In genomic region chr8:70374318-70374927, GRCm38 (mm10) we compare ENCODE assay signal across 7 mouse cellular contexts. TPM values are rescaled to one million over a fixed set of nuclear protein-coding genes. Genes with fewer than 3 reads are reported as not detected.
A peak's percentile ranks its signal among the peaks of the same experiment; 100 is the strongest.
DNase-seq lines count a peak whose midpoint lies in the region; ATAC-seq and TF ChIP-seq lines count a peak whose summit lies in the region.

No protein-coding gene starts in this region.

- H3K36me3 ChIP-seq in hindbrain, postnatal 0 days (ENCODE audit: insufficient read depth, low read length), result no peaks in the 10 kb centered on the region
- no peaks in the 10 kb centered on the region for H3K36me3 ChIP-seq in liver, embryonic 14.5 days (replicated peaks; ENCODE audit: control insufficient read depth, insufficient read depth, low read depth)

- peaks cover 63% of the 10 kb centered on the region for H3K27me3 ChIP-seq in hindbrain, postnatal 0 days (ENCODE audit: insufficient read depth, low read length)
- peaks cover 73% of the 10 kb centered on the region for H3K27me3 ChIP-seq in liver, embryonic 14.5 days (ENCODE audit: control insufficient read depth, insufficient read depth, low read length)

- intact Hi-C loops in gastrocnemius, postnatal 14 days (cut with DNase I; ENCODE audit: low total_unique reads), result no loop called here

- no peak overlapping the region for H3K27ac ChIP-seq in hindbrain, postnatal 0 days
- no peak overlapping the region for H3K27ac ChIP-seq in liver, embryonic 14.5 days

- H3K4me2 ChIP-seq in hindbrain, postnatal 0 days (ENCODE audit: low read depth, low read length), result peak overlapping the region; percentile 33
- peak overlapping the region; percentile 32 for H3K4me2 ChIP-seq in liver, embryonic 14.5 days (ENCODE audit: low read depth)

- H3K9ac ChIP-seq in hindbrain, postnatal 0 days (replicated peaks; ENCODE audit: low read length), result no peak overlapping the region
- H3K9ac ChIP-seq in liver, embryonic 14.5 days (replicated peaks), result no peak overlapping the region

- H3K4me3 ChIP-seq in hindbrain, postnatal 0 days (ENCODE audit: low read length), result peak overlapping the region; percentile 17
- H3K4me3 ChIP-seq in liver, embryonic 14.5 days (ENCODE audit: insufficient read depth in 1 of 2, low read depth in 2 of 2, low read length in 2 of 2), result peak overlapping the region; percentile 16 to 25

- no peak for TF ChIP-seq EP300 in liver, embryonic 14.5 days (IDR thresholded peaks at IDR 0.05; ENCODE audit: low read depth)

- no peaks in the 10 kb centered on the region for H3K9me3 ChIP-seq in hindbrain, postnatal 0 days (ENCODE audit: low read length)
- H3K9me3 ChIP-seq in liver, embryonic 14.5 days (ENCODE audit: control insufficient read depth, low read length), result no peaks in the 10 kb centered on the region

- peak; percentile 58 for ATAC-seq in hindbrain, postnatal 0 days
- peak; percentile 64 for ATAC-seq in liver, embryonic 14.5 days (ENCODE audit: insufficient read depth)

- TF ChIP-seq CTCF in hindbrain, postnatal 0 days (IDR thresholded peaks at IDR 0.05; ENCODE audit: low read depth), result no peak
- no peak for TF ChIP-seq CTCF in liver, embryonic 14.5 days (IDR thresholded peaks at IDR 0.05; ENCODE audit: low read depth)

- H3K4me1 ChIP-seq in hindbrain, postnatal 0 days (ENCODE audit: insufficient read depth, low read length), result no peaks in the 10 kb centered on the region
- H3K4me1 ChIP-seq in liver, embryonic 14.5 days (replicated peaks; ENCODE audit: control insufficient read depth in 2 of 2, insufficient read depth in 2 of 2, low read length in 1 of 2), result no peaks in the 10 kb centered on the region; a peak in 3 of 4 replicates

- peak; percentile 85 for DNase-seq in adrenal gland, postnatal 10 days
- DNase-seq in cerebellum, postnatal 36 days, result peak; percentile 77 to 88
- DNase-seq in gastrocnemius, postnatal 14 days, result peak; percentile 84
- DNase-seq in hindbrain, postnatal 0 days (ENCODE audit: low spot score), result peak; percentile 50
- peak; percentile 49 to 59 (median 53) for DNase-seq in liver, embryonic 14.5 days (ENCODE audit: low read depth in 3 of 3, low spot score in 3 of 3)
- peak; percentile 73 to 76 for DNase-seq in natural killer cell, adult 2 months (ENCODE audit: low spot score in 2 of 2)
- peak; percentile 90 for DNase-seq in testis, postnatal 14 days (ENCODE audit: low spot score)

- WGBS in hindbrain, postnatal 0 days, result 2% methylated on average over 41 of the region's 53 CpGs
- under 1% methylated on average over 51 of the region's 53 CpGs for WGBS in liver, embryonic 14.5 days (ENCODE audit: insufficient replicate concordance)

RNA-seq across cellular contexts. Expression of gene Comp, which starts 1.1 kb away (rescaled TPM):
- 1 to 10 TPM in 1 of 2 experiments, under 1 TPM in 1; 0.97 to 2.0 TPM for total RNA-seq in adrenal gland, postnatal 10 days (2021)
- total RNA-seq in gastrocnemius, postnatal 14 days (2021), result 10 to 100 TPM; 18.6 to 19.6 TPM
- total RNA-seq in hindbrain, postnatal 0 days (2014; rRNA removed), result 0.21 and 0.29 TPM in 2 replicates
- 0.25 and 0.33 TPM in 2 replicates for polyA plus RNA-seq in hindbrain, postnatal 0 days (2015; fragmentation: Nextera tagmentation; extraction: Ambion mirVana)
- 0.39 and 0.47 TPM in 2 replicates for polyA plus RNA-seq in liver, embryonic 14.5 days (2012; rRNA removed)
- 0.29 and 0.85 TPM in 2 replicates for polyA plus RNA-seq in liver, embryonic 14.5 days (2014; fragmentation: Nextera tagmentation; extraction: Ambion mirVana)

RNA-seq across cellular contexts. Expression of gene Upf1, which starts 21.3 kb away (rescaled TPM):
- total RNA-seq in adrenal gland, postnatal 10 days (2021), result 10 to 100 TPM; 49.1 to 51.4 TPM
- total RNA-seq in gastrocnemius, postnatal 14 days (2021), result 10 to 100 TPM; 31.6 to 35.0 TPM
- 40.4 and 48.4 TPM in 2 replicates for total RNA-seq in hindbrain, postnatal 0 days (2014; rRNA removed)
- polyA plus RNA-seq in hindbrain, postnatal 0 days (2015; fragmentation: Nextera tagmentation; extraction: Ambion mirVana), result 8.6 and 10.3 TPM in 2 replicates
- polyA plus RNA-seq in liver, embryonic 14.5 days (2012; rRNA removed), result 12.3 and 14.1 TPM in 2 replicates
- 9.3 and 11.6 TPM in 2 replicates for polyA plus RNA-seq in liver, embryonic 14.5 days (2014; fragmentation: Nextera tagmentation; extraction: Ambion mirVana)

RNA-seq across cellular contexts. Expression of gene Gdf1, which starts 44.8 kb away (rescaled TPM):
- 1 to 10 TPM in 1 of 2 experiments, under 1 TPM in 1; 0.88 to 1.2 TPM for total RNA-seq in adrenal gland, postnatal 10 days (2021)
- 1 to 10 TPM; 1.3 to 2.8 TPM for total RNA-seq in gastrocnemius, postnatal 14 days (2021)
- total RNA-seq in hindbrain, postnatal 0 days (2014; rRNA removed), result 5.3 and 8.4 TPM in 2 replicates
- 6.0 and 6.9 TPM in 2 replicates for polyA plus RNA-seq in hindbrain, postnatal 0 days (2015; fragmentation: Nextera tagmentation; extraction: Ambion mirVana)
- 0.16 and 0.22 TPM in 2 replicates for polyA plus RNA-seq in liver, embryonic 14.5 days (2012; rRNA removed)
- polyA plus RNA-seq in liver, embryonic 14.5 days (2014; fragmentation: Nextera tagmentation; extraction: Ambion mirVana), result not detected in 2 replicates

RNA-seq across cellular contexts. Expression of gene Cers1, which starts 58.8 kb away (rescaled TPM):
- total RNA-seq in adrenal gland, postnatal 10 days (2021), result 1 to 10 TPM; 2.3 to 3.7 TPM
- 10 to 100 TPM; 14.5 to 24.5 TPM for total RNA-seq in gastrocnemius, postnatal 14 days (2021)
- total RNA-seq in hindbrain, postnatal 0 days (2014; rRNA removed), result 92.5 and 101 TPM in 2 replicates
- 43.4 and 45.5 TPM in 2 replicates for polyA plus RNA-seq in hindbrain, postnatal 0 days (2015; fragmentation: Nextera tagmentation; extraction: Ambion mirVana)
- polyA plus RNA-seq in liver, embryonic 14.5 days (2012; rRNA removed), result 0.09 and 0.14 TPM in 2 replicates
- not detected in 2 replicates for polyA plus RNA-seq in liver, embryonic 14.5 days (2014; fragmentation: Nextera tagmentation; extraction: Ambion mirVana)

Comparison
In these comparisons a context has a peak if more than half of its experiments do, and no peak if none do; other contexts are left out.
1. RNA of gene Comp, which starts 1.1 kb away (total RNA-seq): 18.6 to 19.6 TPM in gastrocnemius, postnatal 14 days; 0.97 to 2.0 TPM in adrenal gland, postnatal 10 days and 0.21 to 0.29 TPM in hindbrain, postnatal 0 days; every median in the first group is over 4 times any median in the second.
2. Peak in every context shown above with its lines, with median percentiles within 50 percentile points of each other: DNase-seq.